ENCODE assay signal across 18 mouse cellular contexts in genomic region chr5:97527555-97527954, GRCm38 (mm10).
DNase-seq lines count a peak whose midpoint lies in the region; TF ChIP-seq lines count a peak whose summit lies in the region.
"Had no signal": no experiment of that assay in that cellular context is flagged by ENCODE, and none has a peak within 500 bp of the region (broad histone marks: within the 10 kb centered on the region; RNA-seq: fewer than 3 reads in every experiment).

No protein-coding gene starts in this region.

- TF ChIP-seq POLR2A in brain, embryonic 14.5 days (IDR thresholded peaks at IDR 0.05; ENCODE audit: borderline replicate concordance, extremely low read depth, insufficient read depth, insufficient read length, poor library complexity, severe bottlenecking): no peak

- TF ChIP-seq CTCF in brain, embryonic 14.5 days (IDR thresholded peaks at IDR 0.05; ENCODE audit: borderline replicate concordance, extremely low read depth, insufficient read depth, insufficient read length): no peak

- peak; percentile 51 for DNase-seq in Muller cell, postnatal 12 days (ENCODE audit: inconsistent ontology term)
- peak; percentile 18 for DNase-seq in brain, embryonic 14.5 days (ENCODE audit: low read depth)
- peak; percentile 41 for DNase-seq in cerebellum, adult 9-10 months
- DNase-seq in cerebellum, postnatal 36 days: peak; percentile 7 to 21
- no peak for DNase-seq in lung, adult 18-20 months
- no peak for DNase-seq in kidney, adult 18-20 months
- no peak for DNase-seq in spleen, postnatal 14 days (ENCODE audit: low spot score in 2 of 2)
- DNase-seq: adrenal gland, postnatal 36 days; embryo, embryonic 11 days; heart, adult 2 months; heart, postnatal 4 days; kidney, adult 11 months; kidney, postnatal 4 days; liver; lung, embryonic 14.5 days; right cerebral cortex, postnatal 4 days; thymus, adult 2 months; thymus, postnatal 4 days had no signal

Comparison
In these comparisons a context has a peak if more than half of its experiments do, and no peak if none do; other contexts are left out.
1. DNase-seq: peak in Muller cell, postnatal 12 days (single experiment), brain, embryonic 14.5 days (single experiment), cerebellum, adult 9-10 months (single experiment) and cerebellum, postnatal 36 days (2 of 2); none in lung, adult 18-20 months (0 of 2), kidney, adult 18-20 months (single experiment) and spleen, postnatal 14 days (0 of 2).